Mouse (Mus musculus): ENCODE data around the gene Ano6.

DNA sequence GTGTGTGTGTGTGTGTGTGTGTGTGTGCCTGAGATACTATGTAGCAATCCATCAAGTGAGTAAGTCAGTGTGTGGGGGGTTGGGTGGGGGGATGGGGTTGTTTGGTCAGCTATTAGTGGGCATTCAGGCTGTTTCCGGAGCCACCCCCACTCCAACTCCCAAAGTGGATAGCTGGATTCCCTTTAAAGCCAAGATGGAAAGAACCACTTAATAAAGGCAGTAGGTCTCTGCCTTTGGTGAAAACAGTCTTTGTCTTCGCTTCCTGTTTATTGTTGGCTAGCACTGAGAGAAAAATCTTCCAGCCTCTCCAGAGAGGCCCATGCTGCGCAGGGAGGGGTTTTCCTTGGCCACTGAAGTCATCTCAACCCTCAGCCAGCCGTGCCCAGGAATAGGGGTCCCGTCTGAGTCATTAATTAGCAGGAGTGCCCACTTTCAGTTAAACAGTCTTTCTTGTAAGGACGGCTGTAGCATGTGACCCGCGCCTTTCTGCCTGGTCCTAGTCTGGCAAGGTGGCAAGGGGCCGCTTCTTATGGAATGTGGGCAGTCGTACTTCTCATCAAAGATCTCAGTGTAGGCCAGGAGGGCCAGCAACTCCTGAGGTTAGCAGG is 38.1 kb downstream of the Ano6 start:
- no peak for TF ChIP-seq CTCF (IDR thresholded peaks at IDR 0.05; ENCODE audit: low read depth)
- no peak for TF ChIP-seq EP300 (IDR thresholded peaks at IDR 0.05; ENCODE audit: low read depth)
